Mouse (Mus musculus) ES-Bruce4 (cell line): ENCODE measurements around the gene AC124502.3.

ENCODE experiments used
- CTCF ChIP-seq: IDR thresholded peaks from one replicate; pipeline ENCODE4 v1.8.1; 2011; ENCODE audit warnings: low read depth, low read length
- POLR2A ChIP-seq: IDR thresholded peaks from one replicate; pipeline ENCODE4 v1.8.1; 2011; ENCODE audit warnings: low read length; ENCODE audit not compliant: insufficient read depth

- TF ChIP-seq CTCF (no peak), POLR2A (no peak)
These were observed 46.3 kb upstream of the AC124502.3 start for GRCm38 (mm10) chr19:4992371-4992770.
